Mouse (Mus musculus) CD8-positive naive resting alpha-beta T cell, adult 2 months (primary cell): ENCODE data around the gene Exd2.

Source experiments
- DNase-seq, 2 experiments: peaks; one replicate each; pipeline ENCODE4 v3.0.0; 2022; ENCODE audit warnings: low read depth in 2 of 2, low spot score in 2 of 2

Exd2 gene

GRCm38 (mm10) chr12:80493311-80493710 lies 30.4 kb downstream of the Exd2 start:
- DNase-seq, result no peak

DNA sequence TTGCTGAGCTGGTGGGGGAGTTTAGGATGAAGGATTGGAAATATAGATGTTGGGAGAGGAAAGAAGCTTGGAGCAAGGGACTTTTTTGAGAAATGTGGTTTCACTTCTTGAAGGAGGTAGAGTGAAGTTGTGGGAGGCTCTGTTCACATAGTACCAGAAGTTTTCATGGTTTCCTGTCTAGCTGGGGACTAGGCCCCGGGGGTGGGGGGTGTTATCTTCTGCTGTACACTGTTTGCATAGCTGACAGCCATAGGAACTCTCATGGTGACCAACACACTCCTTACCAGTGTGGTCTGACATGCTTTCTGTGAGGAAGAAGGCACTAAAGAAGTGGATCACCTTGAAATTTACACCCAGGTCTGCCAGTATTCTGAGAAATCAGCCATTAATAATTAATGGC lies 32.8 kb downstream of the Exd2 start:
- no peak for DNase-seq

DNA sequence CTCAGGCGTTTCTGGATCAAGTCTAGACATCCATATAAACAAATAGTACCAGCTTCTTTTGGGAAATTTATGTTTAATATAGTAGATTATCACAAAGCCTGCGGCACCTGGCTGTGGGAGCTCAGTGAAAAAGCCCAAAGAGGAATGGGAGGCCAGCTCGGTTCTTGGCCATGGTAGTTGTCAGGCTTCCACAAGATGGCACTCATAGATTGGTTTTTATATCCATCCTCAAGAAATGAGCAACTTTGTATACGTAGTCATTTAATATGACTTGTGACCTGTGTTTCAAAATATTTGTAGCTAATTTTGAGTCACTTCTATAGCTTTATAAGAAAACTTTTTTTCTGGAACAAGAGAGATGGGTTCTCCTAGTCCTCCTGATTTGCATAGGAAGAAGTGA lies 35.5 kb downstream of the Exd2 start:
- no peak for DNase-seq

GRCm38 (mm10) chr12:80500506-80500905 lies 37.6 kb downstream of the Exd2 start:
- DNase-seq, result no peak

DNA sequence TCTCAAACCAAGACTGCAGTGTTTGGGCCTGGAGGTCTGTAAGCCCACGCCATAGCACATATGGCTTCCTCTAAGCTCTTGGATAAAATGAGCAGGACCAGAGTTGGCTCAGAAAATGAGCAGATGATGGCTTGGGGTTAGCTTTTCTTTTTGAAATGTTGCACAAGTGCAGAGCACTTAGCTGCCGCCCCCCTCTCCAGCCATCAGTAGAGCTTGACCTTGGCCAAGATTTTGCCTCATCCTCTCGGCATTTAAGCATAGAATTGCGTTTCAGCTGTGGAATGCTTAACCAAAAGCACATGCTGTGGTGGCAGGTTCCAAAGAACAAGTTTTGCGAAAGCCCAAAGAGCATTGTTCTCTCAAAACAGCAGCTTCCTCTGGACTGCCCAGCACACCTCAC lies 41.8 kb downstream of the Exd2 start:
- DNase-seq, result no peak

GRCm38 (mm10) chr12:80507041-80507745 lies 44.3 kb downstream of the Exd2 start:
- DNase-seq, result no peak

- no peak for DNase-seq
Measured at GRCm38 (mm10) chr12:80517977-80518376, 55.1 kb downstream of the Exd2 start, which contains the start of gene Galnt16. Gene Galnt16 (plus strand): TSS chr12:80518277.

GRCm38 (mm10) chr12:80518393-80518756 lies 55.5 kb downstream of the Exd2 start:
- DNase-seq, result no peak

GRCm38 (mm10) chr12:80518757-80519620 lies 56.1 kb downstream of the Exd2 start:
- DNase-seq, result no peak

DNA sequence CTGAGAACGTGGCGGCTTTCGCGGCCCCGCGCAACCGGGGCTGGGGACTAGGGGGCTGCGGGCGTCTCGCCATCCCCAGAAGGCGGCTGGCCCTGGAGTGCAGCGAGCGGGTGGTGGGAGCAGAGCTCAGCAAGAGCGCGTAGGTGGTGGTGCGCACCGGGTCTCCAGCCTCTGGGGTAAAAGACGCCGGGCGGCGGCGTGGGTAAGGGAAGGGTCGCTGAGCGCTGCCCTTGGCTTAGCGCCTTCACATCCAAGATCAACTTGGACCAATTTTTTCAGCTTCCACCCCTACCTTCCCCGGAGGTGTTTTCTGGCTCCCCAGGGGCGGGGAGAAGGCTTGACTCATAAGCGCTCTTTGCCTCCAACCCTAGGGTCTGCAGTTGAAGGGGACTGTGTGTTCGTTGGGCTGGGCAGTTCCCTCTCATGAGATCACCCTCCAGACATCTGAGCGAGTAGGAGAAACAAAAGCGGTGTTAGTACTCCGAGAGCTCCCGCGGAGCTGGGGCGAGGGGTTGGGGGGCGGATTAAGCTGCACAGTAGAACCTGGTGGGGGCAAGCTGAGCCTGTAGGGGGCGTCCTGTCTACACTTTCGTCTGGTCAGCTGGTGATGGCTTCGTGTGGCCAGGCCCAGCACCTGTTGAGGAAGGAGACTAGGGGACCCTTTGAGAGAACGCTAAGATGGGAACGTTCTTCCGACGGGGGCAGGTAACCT lies 56.9 kb downstream of the Exd2 start:
- no peak for DNase-seq

DNA sequence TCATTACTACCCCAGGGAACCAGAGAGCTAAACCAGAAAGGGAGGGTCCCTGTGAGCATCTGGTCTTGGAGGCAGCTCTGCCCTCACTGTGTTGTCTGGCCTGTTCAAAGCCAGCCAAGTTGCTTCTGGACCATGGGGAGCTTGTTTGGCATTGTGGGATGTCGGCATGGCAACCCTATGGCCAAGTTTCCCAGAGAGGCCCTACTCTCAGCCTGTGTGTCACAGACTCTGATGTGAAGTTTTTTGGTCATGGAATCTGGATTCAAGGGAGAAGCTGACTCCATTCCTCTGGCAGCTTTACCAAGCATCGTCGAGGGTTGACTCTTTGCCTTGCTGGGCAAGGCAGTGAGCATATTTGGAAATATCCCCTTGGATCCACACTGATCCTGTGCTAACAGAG lies 59.1 kb downstream of the Exd2 start:
- DNase-seq, result no peak

DNA sequence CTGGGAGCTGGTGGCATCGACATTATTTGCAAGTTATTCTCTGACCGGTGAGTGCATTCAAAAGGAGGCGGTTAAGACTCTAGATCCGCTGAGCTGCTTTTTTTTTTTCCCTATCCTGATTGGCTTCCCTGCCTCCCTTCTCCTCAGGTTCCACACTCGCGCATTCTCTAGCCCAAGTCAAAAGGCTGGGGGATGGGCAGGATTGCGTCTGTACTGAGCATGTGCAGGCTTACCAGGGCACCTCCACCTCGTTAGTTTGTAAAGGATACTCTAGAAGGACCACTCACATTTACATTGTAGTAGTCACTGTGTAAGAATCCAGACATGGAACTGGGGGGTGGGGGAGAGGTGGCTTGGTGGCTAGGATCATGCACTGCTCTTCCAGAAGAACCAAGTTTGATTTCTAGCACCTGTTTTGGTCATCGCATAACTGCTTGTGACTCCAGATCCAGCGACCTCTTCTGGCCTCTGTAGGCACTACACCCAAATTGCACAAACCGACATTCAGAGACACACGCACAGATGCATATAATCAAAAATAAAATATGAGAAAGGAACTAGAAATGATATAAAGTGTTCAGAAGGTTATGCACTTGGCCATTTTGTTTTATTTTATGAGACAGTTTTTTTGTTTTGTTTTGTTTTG lies 61.5 kb downstream of the Exd2 start:
- DNase-seq, result no peak

- no peak for DNase-seq
Measured at GRCm38 (mm10) chr12:80525513-80525912, 62.6 kb downstream of the Exd2 start.

DNA sequence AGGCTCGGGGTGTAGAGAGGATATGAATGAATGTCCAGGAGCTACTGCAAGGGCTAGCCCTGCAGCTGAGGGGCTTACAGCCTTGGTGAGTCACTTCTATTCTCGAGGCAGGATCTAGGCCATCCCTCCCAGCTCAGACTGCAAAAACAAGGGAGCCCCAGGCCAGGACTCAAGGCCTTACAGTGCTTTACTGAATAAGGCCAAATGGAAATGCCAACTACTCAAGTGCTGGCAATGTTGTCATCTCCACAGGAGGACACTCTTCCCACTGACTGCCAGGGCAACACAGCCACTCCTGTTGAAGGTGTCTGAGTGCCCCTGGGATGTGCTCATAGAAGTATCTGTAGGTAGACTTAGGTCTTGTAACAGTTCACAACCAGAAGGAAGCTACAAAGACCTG lies 63.6 kb downstream of the Exd2 start:
- no peak for DNase-seq

GRCm38 (mm10) chr12:80527727-80528389 lies 65.0 kb downstream of the Exd2 start:
- no peak for DNase-seq

GRCm38 (mm10) chr12:80530052-80530451 lies 67.2 kb downstream of the Exd2 start:
- no peak for DNase-seq

DNA sequence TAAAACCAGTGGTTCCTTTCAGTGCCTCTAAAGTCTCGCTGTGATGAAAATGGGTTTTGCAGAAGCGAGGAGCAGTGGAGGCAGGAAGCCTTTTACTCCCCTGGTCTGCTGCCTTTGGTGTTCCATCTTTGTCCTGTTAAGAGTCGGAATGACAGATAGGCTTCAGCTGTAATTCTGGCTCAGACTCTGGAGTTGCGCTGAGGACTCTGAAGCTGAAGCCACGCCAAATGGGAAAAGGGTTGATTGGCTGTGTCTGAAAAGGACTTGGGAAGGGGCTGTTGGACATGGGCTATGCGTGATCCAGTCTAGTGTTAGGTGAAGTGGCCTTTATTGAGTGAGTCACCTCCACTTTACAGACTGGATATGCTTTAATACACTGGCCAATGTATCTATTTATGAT lies 67.7 kb downstream of the Exd2 start:
- DNase-seq, result no peak

DNA sequence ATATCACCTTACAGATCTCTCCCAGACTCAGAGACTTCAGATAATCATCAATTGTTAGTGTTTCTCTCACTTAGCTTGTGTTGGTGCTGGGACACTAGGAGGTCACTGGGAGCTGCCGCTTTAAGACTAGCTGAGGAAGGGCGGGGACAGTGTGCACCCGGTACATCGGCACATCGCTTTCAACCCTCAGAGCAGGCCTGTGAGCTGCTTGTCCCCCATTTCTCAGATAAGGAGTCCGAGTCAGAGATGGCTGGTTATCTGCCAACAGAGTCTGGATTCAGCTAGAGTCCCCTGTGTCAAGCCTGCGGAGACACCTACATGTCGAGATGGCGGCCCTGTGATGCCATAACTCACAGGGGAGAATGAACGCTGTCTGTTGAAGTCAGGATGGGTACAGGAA lies 68.7 kb downstream of the Exd2 start:
- DNase-seq, result no peak

DNA sequence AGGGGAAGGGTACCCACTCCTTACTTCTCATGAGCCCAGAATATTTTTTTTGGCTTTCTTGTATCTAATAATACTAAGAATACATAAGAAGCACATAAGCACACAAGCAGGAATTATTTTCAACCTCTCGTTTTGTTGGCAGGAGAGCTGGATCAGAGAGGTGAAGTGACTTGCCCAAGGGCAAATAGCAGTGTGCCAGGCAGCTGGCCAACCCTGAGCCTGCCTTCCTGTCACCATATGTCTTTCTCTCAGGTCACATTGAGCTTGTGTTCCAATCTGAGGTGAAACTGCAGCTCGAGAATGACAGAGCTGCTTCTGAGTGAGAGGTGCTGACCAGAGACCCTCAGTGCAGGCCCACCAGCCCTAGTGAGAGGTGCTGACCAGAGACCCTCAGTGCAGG lies 71.0 kb downstream of the Exd2 start:
- DNase-seq, result no peak

GRCm38 (mm10) chr12:80537313-80537712 lies 74.4 kb downstream of the Exd2 start:
- DNase-seq, result no peak

DNA sequence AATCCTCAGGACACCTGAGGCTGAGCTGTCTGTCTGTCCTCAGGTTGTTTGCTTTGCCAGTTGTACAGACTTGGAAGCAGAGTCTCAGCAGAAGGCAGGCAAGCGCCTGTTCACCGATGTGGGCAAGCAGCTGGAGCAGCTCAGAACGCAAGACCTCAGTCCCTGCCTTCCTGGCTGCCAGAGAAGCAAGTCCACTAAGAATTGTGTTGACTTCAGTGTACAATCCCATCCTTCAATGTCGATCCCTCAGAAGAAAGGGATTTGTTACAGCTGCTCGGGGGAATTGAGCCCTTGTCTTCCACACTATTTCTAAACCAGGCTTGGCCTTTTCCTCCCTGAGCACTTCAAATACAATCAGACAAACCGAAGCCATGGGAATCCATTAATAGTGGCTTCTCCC lies 75.4 kb downstream of the Exd2 start:
- DNase-seq, result no peak
